Mouse (Mus musculus) embryonic facial prominence, embryonic 15.5 days (tissue): ENCODE results near the gene Plpp4. TPM values are rescaled to one million over a fixed set of nuclear protein-coding genes. Genes with fewer than 3 reads are reported as not detected.

Experiments used
- ATAC-seq: fragments of 200-750 bp; cut with Nextera tagmentation; 2 replicates; pipeline ENCODE4 v1.8.0; 2017; ENCODE audit warnings: low read depth, moderate TSS enrichment; ENCODE audit not compliant: insufficient number of reproducible peaks, low FRiP score, low TSS enrichment
- H3K27ac ChIP-seq: fragments of 300-500 bp; sonication (generic); replicated peaks from 2 replicates; pipeline ENCODE4 v1.5.1; 2015; ENCODE audit warnings: mild to moderate bottlenecking, inconsistent platforms
- H3K27me3 ChIP-seq: fragments of 300-500 bp; sonication (generic); 2 replicates; pipeline ENCODE4 v1.6.1; 2015; ENCODE audit warnings: inconsistent platforms
- H3K36me3 ChIP-seq: fragments of 300-500 bp; sonication (generic); 2 replicates; pipeline ENCODE4 v1.6.1; 2015; ENCODE audit warnings: mild to moderate bottlenecking, inconsistent platforms
- H3K4me1 ChIP-seq: fragments of 300-500 bp; sonication (generic); 2 replicates; pipeline ENCODE4 v1.6.1; 2015; ENCODE audit warnings: inconsistent platforms
- H3K4me2 ChIP-seq: fragments of 300-500 bp; sonication (generic); replicated peaks from 2 replicates; pipeline ENCODE4 v1.6.1; 2015; ENCODE audit warnings: mild to moderate bottlenecking, inconsistent platforms
- H3K4me3 ChIP-seq: fragments of 300-500 bp; sonication (generic); replicated peaks from 2 replicates; pipeline ENCODE4 v1.5.1; 2015; ENCODE audit warnings: mild to moderate bottlenecking, inconsistent platforms
- H3K9ac ChIP-seq: fragments of 300-500 bp; sonication (generic); 2 replicates; pipeline ENCODE4 v1.6.1; 2015; ENCODE audit warnings: inconsistent platforms
- H3K9me3 ChIP-seq: fragments of 300-500 bp; sonication (generic); replicated peaks from 2 replicates; pipeline ENCODE4 v1.6.1; 2016; ENCODE audit warnings: inconsistent platforms
- WGBS: fragments of 180-500 bp; shearing (Covaris S2); methylation state at CpG from one replicate; pipeline ENCODE4 v1.1.7; 2015; 5-methylcytosine and 5-hydroxymethylcytosine counted together
- polyA plus RNA-seq: library from polyadenylated mRNA; unstranded; fragments of >200 nt; fragmentation: Nextera tagmentation; extraction: Ambion mirVana; gene quantifications from 2 replicates; pipeline ENCODE4 v1.2.1, GENCODE M21; 2015

Plpp4 gene
- polyA plus RNA-seq, 1 experiment from 2014 or later, result 0.76 TPM

DNA sequence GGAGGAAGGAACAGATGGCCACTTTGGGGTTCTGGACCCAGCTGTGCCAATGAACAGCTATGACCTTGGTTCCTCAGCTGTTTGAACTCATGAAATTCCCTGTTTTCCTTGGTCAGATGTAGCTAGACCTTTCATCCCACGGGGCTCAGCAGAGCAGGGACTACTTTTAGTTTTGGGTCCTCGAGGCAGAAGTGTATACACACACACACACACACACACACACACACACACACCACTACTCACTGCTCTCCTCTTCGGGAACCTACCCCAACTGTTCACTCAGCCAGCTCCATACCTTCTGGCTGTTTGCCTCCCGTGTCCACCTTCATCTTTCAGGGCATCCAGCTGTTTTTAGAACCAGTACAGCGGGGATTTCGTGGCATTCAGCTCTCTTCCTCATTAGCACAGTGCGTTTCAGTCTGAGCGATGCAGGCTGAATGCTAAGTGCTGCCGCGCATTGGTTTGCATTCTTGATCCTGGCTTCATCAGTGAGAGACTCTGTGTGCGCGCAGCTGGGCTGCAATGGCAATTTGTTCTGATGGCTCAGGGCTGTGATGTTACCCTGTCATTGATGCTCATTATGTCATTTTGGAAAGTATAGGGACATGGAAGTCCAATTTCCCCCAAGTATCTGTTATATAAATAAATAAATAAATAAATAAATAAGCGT lies 146.0 kb downstream of the Plpp4 start:
- no peaks in the 10 kb centered on the region for H3K4me1 ChIP-seq
- no peak for ATAC-seq
- H3K9ac ChIP-seq, result no peak overlapping the region
- no peaks in the 10 kb centered on the region for H3K9me3 ChIP-seq
- H3K36me3 ChIP-seq, result no peaks in the 10 kb centered on the region
- no peak overlapping the region for H3K27ac ChIP-seq
- no peak overlapping the region for H3K4me3 ChIP-seq
- H3K4me2 ChIP-seq, result no peak overlapping the region
- 76% methylated on average over 13 of the region's 13 CpGs for WGBS
- H3K27me3 ChIP-seq, result no peaks in the 10 kb centered on the region; the same call in 1 of the 2 replicates

- H3K9me3 ChIP-seq, result no peaks in the 10 kb centered on the region
- H3K27ac ChIP-seq, result no peak overlapping the region
- H3K4me3 ChIP-seq, result no peak overlapping the region
- 38% methylated on average over 7 of the region's 7 CpGs for WGBS
- ATAC-seq, result no peak
- H3K4me1 ChIP-seq, result no peaks in the 10 kb centered on the region
- H3K4me2 ChIP-seq, result no peak overlapping the region
- no peaks in the 10 kb centered on the region for H3K36me3 ChIP-seq
- H3K27me3 ChIP-seq, result no peaks in the 10 kb centered on the region; the same call in 1 of the 2 replicates
- no peak overlapping the region for H3K9ac ChIP-seq
These were observed 149.2 kb downstream of the Plpp4 start for GRCm38 (mm10) chr7:129406069-129406468.

DNA sequence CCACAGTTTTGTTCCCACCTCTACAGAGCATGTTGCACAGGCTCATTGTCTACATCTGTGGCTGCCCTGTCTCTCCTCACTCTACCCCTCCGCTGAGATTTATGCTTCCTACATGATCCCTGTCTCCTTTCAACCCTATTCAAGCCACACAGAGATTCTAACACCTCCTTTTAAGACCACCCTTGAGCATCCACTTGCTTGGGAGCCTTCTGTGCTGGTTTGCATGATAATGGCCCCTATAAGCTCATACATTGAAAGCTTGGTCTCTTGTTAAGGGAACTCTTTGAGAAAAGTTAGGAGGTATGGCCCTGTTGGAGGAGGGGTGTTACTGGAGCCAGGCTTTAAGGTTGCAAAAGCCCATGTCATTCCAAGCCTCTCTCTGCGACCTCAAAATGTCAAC lies 155.9 kb downstream of the Plpp4 start:
- no peaks in the 10 kb centered on the region for H3K36me3 ChIP-seq
- no peak for ATAC-seq
- no peak overlapping the region for H3K4me3 ChIP-seq
- H3K27ac ChIP-seq, result no peak overlapping the region
- no peak overlapping the region for H3K4me2 ChIP-seq
- H3K9ac ChIP-seq, result no peak overlapping the region
- no peaks in the 10 kb centered on the region for H3K9me3 ChIP-seq
- H3K27me3 ChIP-seq, result no peaks in the 10 kb centered on the region
- 61% methylated on average over 2 of the region's 2 CpGs for WGBS
- H3K4me1 ChIP-seq, result no peaks in the 10 kb centered on the region

- Histone ChIP-seq H3K4me1 (no peaks in the 10 kb centered on the region), H3K27me3 (no peaks in the 10 kb centered on the region), H3K4me2 (no peak overlapping the region), H3K36me3 (no peaks in the 10 kb centered on the region), H3K9ac (no peak overlapping the region), H3K4me3 (no peak overlapping the region), H3K27ac (no peak overlapping the region), H3K9me3 (no peaks in the 10 kb centered on the region)
- WGBS, result 40% methylated on average over 4 of the region's 4 CpGs
- no peak for ATAC-seq
These were observed 158.3 kb downstream of the Plpp4 start for GRCm38 (mm10) chr7:129415179-129415578.

DNA sequence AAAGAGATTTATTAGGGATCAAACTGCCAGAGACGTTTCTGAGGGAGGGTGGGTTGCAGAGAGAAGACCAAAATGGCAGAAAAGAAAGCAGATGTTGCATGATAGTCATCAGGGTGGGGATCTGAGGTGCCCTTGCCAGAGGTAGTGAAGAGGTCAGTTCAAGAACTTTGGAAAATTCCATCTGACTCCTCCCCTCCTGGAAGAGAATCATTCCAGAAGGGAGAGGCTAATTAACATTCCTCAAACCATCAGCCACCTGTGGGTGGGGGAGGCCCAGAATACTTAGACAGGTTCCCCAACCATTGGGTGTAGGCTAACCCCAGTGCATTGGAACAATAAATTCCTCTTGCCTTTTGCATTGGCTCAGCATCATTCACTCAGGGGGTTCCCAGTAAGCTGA lies 164.3 kb downstream of the Plpp4 start:
- Histone ChIP-seq H3K9ac (no peak overlapping the region), H3K27me3 (no peaks in the 10 kb centered on the region), H3K9me3 (no peaks in the 10 kb centered on the region), H3K4me1 (no peaks in the 10 kb centered on the region), H3K4me3 (no peak overlapping the region), H3K4me2 (no peak overlapping the region), H3K27ac (no peak overlapping the region), H3K36me3 (no peaks in the 10 kb centered on the region)
- ATAC-seq, result no peak
- WGBS, result 26% methylated on average over 1 of the region's 1 CpGs

DNA sequence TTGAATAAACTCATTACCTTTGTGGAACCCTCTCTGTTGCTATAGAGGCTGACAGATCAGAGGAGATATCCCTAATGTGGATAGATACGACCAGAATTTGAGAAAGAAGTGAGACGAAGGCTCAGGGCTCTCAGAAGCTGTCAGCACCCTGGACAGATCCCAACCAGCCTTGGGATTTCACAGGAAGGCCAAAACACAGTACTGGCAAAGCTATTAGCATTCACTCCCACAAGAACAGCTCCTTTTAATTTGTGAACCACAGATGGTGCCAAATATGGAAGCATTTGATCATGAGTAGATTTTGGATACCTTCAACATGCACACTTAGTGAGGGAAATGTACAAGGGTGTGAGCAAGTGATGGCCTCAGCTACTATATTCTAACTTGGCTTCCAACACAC lies 168.7 kb downstream of the Plpp4 start:
- no peak overlapping the region for H3K27ac ChIP-seq
- no peak overlapping the region for H3K4me3 ChIP-seq
- H3K27me3 ChIP-seq, result no peaks in the 10 kb centered on the region
- no peaks in the 10 kb centered on the region for H3K36me3 ChIP-seq
- no peaks in the 10 kb centered on the region for H3K9me3 ChIP-seq
- H3K4me1 ChIP-seq, result no peaks in the 10 kb centered on the region
- WGBS, result 20% methylated on average over 2 of the region's 2 CpGs
- no peak overlapping the region for H3K9ac ChIP-seq
- no peak for ATAC-seq
- H3K4me2 ChIP-seq, result no peak overlapping the region

GRCm38 (mm10) chr7:129428794-129429193 lies 172.0 kb downstream of the Plpp4 start:
- no peaks in the 10 kb centered on the region for H3K36me3 ChIP-seq
- no peaks in the 10 kb centered on the region for H3K4me1 ChIP-seq
- no peaks in the 10 kb centered on the region for H3K27me3 ChIP-seq
- H3K4me3 ChIP-seq, result no peak overlapping the region
- no peak overlapping the region for H3K27ac ChIP-seq
- ATAC-seq, result no peak
- 46% methylated on average over 4 of the region's 4 CpGs for WGBS
- H3K9ac ChIP-seq, result no peak overlapping the region
- H3K4me2 ChIP-seq, result no peak overlapping the region
- H3K9me3 ChIP-seq, result no peaks in the 10 kb centered on the region

DNA sequence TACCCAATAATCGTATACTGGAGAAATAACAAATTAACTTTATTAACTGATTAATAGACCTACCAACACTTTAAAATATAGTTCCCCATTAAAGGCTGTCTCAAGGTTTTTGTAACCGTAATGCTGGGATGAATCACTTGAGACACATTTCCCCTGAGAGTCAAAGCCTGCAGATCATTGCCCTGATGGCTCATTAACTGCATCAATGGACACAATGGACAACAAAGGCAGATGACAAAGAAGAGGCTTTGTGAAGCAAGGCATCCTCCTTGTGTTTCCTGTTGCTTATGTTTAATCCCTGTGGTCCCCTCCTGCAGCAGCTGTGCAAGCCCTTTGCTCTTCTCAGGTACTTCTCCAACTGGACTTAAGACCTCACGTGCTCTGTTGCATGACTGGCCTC lies 173.1 kb downstream of the Plpp4 start:
- no peaks in the 10 kb centered on the region for H3K9me3 ChIP-seq
- H3K27me3 ChIP-seq, result no peaks in the 10 kb centered on the region
- no peak overlapping the region for H3K4me3 ChIP-seq
- 69% methylated on average over 3 of the region's 3 CpGs for WGBS
- no peak for ATAC-seq
- no peaks in the 10 kb centered on the region for H3K36me3 ChIP-seq
- no peak overlapping the region for H3K27ac ChIP-seq
- no peaks in the 10 kb centered on the region for H3K4me1 ChIP-seq
- no peak overlapping the region for H3K4me2 ChIP-seq
- no peak overlapping the region for H3K9ac ChIP-seq
